Mouse (Mus musculus) MEL (cell line): Measurements from ENCODE around the gene Znrf1. TPM values are rescaled to one million over a fixed set of nuclear protein-coding genes. Genes with fewer than 3 reads are reported as not detected.

Experiments used
- DNase-seq: peaks from one replicate; pipeline ENCODE4 v3.0.0; 2011; ENCODE audit warnings: low read depth, low spot score
- H3K27ac ChIP-seq: 2 replicates; pipeline ENCODE4 v1.5.1; 2012; ENCODE audit warnings: low read depth, mild to moderate bottlenecking, control low read depth, low read length, moderate library complexity; ENCODE audit not compliant: control insufficient read depth
- H3K27me3 ChIP-seq, 2 experiments: fragments of 150-350 bp in 1 of 2; sonication (generic) in 1 of 2; 2 replicates each; pipeline ENCODE4 v1.6.1; 2012; ENCODE audit warnings: low read length in 2 of 2, mild to moderate bottlenecking in 2 of 2, improper control_type of control experiment in 1 of 2, moderate library complexity in 1 of 2; ENCODE audit not compliant: insufficient read depth in 2 of 2, control insufficient read depth in 1 of 2
- H3K36me3 ChIP-seq, 2 experiments: 2 replicates each; pipeline ENCODE4 v1.6.1; 2012 to 2014; ENCODE audit warnings: low read length in 2 of 2, improper control_type of control experiment in 1 of 2, inconsistent platforms in 1 of 2, mild to moderate bottlenecking in 1 of 2; ENCODE audit not compliant: insufficient read depth in 2 of 2, control insufficient read depth in 1 of 2
- H3K4me1 ChIP-seq, 2 experiments: fragments of 150-350 bp in 1 of 2; sonication (generic) in 1 of 2; 2 replicates each; pipeline ENCODE4 v1.6.1; 2012; ENCODE audit warnings: low read length in 2 of 2, improper control_type of control experiment in 1 of 2, mild to moderate bottlenecking in 1 of 2; ENCODE audit not compliant: insufficient read depth in 2 of 2, control insufficient read depth in 1 of 2
- H3K4me3 ChIP-seq, 2 experiments: fragments of 150-350 bp in 1 of 2; sonication (generic) in 1 of 2; 2 replicates each; pipeline ENCODE4 v1.5.1; 2012; ENCODE audit warnings: low read depth in 2 of 2, low read length in 2 of 2, mild to moderate bottlenecking in 2 of 2, moderate library complexity in 2 of 2, control low read depth in 1 of 2, improper control_type of control experiment in 1 of 2; ENCODE audit not compliant: control insufficient read depth in 1 of 2, insufficient read depth in 1 of 2
- H3K79me2 ChIP-seq: 2 replicates; pipeline ENCODE4 v1.6.1; 2012; ENCODE audit warnings: mild to moderate bottlenecking, low read length, moderate library complexity; ENCODE audit not compliant: control insufficient read depth, poor library complexity, insufficient read depth
- H3K9ac ChIP-seq: 2 replicates; pipeline ENCODE4 v1.6.1; 2012; ENCODE audit warnings: low read depth, mild to moderate bottlenecking, control low read depth, low read length, moderate library complexity; ENCODE audit not compliant: control insufficient read depth, poor library complexity, severe bottlenecking
- H3K9me3 ChIP-seq: fragments of 150-350 bp; sonication (generic); replicated peaks from 2 replicates; pipeline ENCODE4 v1.6.1; 2012; ENCODE audit warnings: mild to moderate bottlenecking, low read length, improper control_type of control experiment, moderate library complexity; ENCODE audit not compliant: insufficient read depth
- BHLHE40 ChIP-seq: IDR thresholded peaks from 2 replicates; pipeline ENCODE4 v1.6.1; 2012; ENCODE audit warnings: low read depth, mild to moderate bottlenecking, inconsistent platforms, low read length, improper control_type of control experiment, borderline replicate concordance
- CTCF ChIP-seq, 3 experiments: IDR thresholded peaks in 2 of 3; conservative IDR thresholded peaks in 1 of 3; 2 replicates each; pipeline ENCODE4 v1.5.1; 2011 to 2012; ENCODE audit warnings: low read length in 3 of 3, low read depth in 2 of 3, mild to moderate bottlenecking in 2 of 3, improper control_type of control experiment in 1 of 3, inconsistent platforms in 1 of 3, mixed read lengths in 1 of 3, moderate library complexity in 1 of 3; ENCODE audit not compliant: control insufficient read depth in 1 of 3, insufficient read depth in 1 of 3, poor library complexity in 1 of 3, severe bottlenecking in 1 of 3
- EP300 ChIP-seq, 2 experiments: IDR thresholded peaks; 2 replicates each; pipeline ENCODE4 v1.6.1; 2011; ENCODE audit warnings: improper control_type of control experiment in 2 of 2, low read length in 2 of 2, low read depth in 1 of 2, mild to moderate bottlenecking in 1 of 2
- ETS1 ChIP-seq: IDR thresholded peaks from 2 replicates; pipeline ENCODE4 v1.6.1; 2012; ENCODE audit warnings: low read depth, mild to moderate bottlenecking, inconsistent platforms, low read length, improper control_type of control experiment, moderate library complexity
- KAT2A ChIP-seq: conservative IDR thresholded peaks from 2 replicates; pipeline ENCODE4 v1.6.1; 2012; ENCODE audit warnings: low read depth, low read length, improper control_type of control experiment, inconsistent platforms
- MAZ ChIP-seq: IDR thresholded peaks from 2 replicates; pipeline ENCODE4 v1.6.1; 2012; ENCODE audit warnings: low read depth, mild to moderate bottlenecking, inconsistent platforms, low read length, improper control_type of control experiment
- MXI1 ChIP-seq: IDR thresholded peaks from 2 replicates; pipeline ENCODE4 v1.6.1; 2011; ENCODE audit warnings: mild to moderate bottlenecking, low read depth, low read length, improper control_type of control experiment
- POLR2A ChIP-seq, 2 experiments: IDR thresholded peaks; 2 replicates each; pipeline ENCODE4 v1.6.1; 2011 to 2012; ENCODE audit warnings: low read length in 2 of 2, mild to moderate bottlenecking in 2 of 2, control low read depth in 1 of 2, improper control_type of control experiment in 1 of 2, low read depth in 1 of 2, moderate library complexity in 1 of 2; ENCODE audit not compliant: control insufficient read depth in 1 of 2, insufficient read depth in 1 of 2, poor library complexity in 1 of 2
- POLR2AphosphoS2 ChIP-seq: IDR thresholded peaks from 2 replicates; pipeline ENCODE4 v1.6.1; 2011; ENCODE audit warnings: low read length, improper control_type of control experiment
- RAD21 ChIP-seq: IDR thresholded peaks from 2 replicates; pipeline ENCODE4 v1.6.1; 2011; ENCODE audit warnings: mild to moderate bottlenecking, low read depth, low read length, improper control_type of control experiment
- RCOR1 ChIP-seq: IDR thresholded peaks from 2 replicates; pipeline ENCODE4 v1.6.1; 2012; ENCODE audit warnings: low read depth, mild to moderate bottlenecking, inconsistent platforms, low read length, improper control_type of control experiment
- SMC3 ChIP-seq: IDR thresholded peaks from 2 replicates; pipeline ENCODE4 v1.6.1; 2011; ENCODE audit warnings: low read depth, low read length, improper control_type of control experiment
- TBP ChIP-seq: IDR thresholded peaks from 2 replicates; pipeline ENCODE4 v1.8.0; 2011; ENCODE audit warnings: low read depth, low read length, improper control_type of control experiment
- USF1 ChIP-seq: IDR thresholded peaks from 2 replicates; pipeline ENCODE4 v1.6.1; 2014; ENCODE audit warnings: low read depth, mild to moderate bottlenecking, inconsistent platforms, low read length, improper control_type of control experiment, moderate library complexity
- ZNF384 ChIP-seq: IDR thresholded peaks from 2 replicates; pipeline ENCODE4 v1.6.1; 2012; ENCODE audit warnings: low read depth, mild to moderate bottlenecking, inconsistent platforms, low read length, improper control_type of control experiment
- polyA plus RNA-seq, 2 experiments: library from polyadenylated mRNA; stranded (reverse) in 1 of 2; unstranded in 1 of 2; fragments of >175 nt in 1 of 2; fragments of >200 nt in 1 of 2; gene quantifications; 2 replicates each; pipeline versions ENCODE4 v1.2.1 to v1.2.4; 2012; ENCODE audit warnings: low replicate concordance in 2 of 2, low read depth in 1 of 2; ENCODE audit not compliant: insufficient read length in 2 of 2, insufficient read depth in 1 of 2, missing spikeins in 1 of 2
- total RNA-seq: library from RNA; depleted of rRNA; stranded (reverse); fragments of 300-350 nt; gene quantifications from 2 replicates; pipeline ENCODE4 v1.2.3, GENCODE M21; 2012

Gene Znrf1
- total and polyA plus RNA-seq, 3 experiments = 18.4 to 36.0 TPM; not detected in 1

DNA sequence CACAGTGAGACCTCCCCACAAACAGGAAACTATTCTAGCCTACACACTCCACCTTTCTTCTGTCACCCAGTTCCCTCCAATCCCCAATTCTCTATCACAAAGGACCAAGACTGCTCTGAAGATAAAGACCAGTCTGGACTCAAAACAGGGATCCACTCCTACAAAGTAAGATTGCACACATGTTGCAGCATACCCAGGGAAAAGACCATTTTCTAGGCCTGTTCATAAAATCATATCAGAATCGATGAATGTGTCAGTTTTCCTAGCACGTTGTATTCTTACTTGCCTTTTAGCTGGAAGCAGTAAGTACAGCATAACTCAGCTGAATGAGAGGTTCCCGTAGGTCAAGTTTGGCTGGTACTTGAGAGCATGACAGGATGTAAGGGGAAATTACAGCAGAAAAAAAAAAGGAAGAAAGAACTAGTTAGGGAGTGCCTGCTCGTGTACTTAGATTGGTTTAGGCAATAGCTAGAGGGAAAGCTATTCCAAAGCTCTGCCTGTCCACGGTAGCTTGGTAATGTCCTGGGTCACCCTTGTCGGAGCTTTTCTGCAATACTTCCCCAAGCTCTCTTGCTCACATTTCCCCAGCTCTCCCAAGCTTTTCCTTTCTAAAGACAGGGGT lies 9.4 kb upstream of the Znrf1 start:
- peak overlapping the region; percentile 13 to 23; a peak in 3 of 4 replicates for H3K4me3 ChIP-seq
- no peaks in the 10 kb centered on the region for H3K27me3 ChIP-seq
- H3K36me3 ChIP-seq = peaks cover 0 to 14% of the 10 kb centered on the region in 2 experiments; a peak in 2 of 4 replicates
- H3K79me2 ChIP-seq = peaks cover under 1% of the 10 kb centered on the region
- DNase-seq = peak; percentile 57
- H3K9me3 ChIP-seq = no peaks in the 10 kb centered on the region
- peak; percentile 28; the same call in 1 of the 2 replicates for TF ChIP-seq ETS1
- TF ChIP-seq BHLHE40 = no peak
- no peak for TF ChIP-seq MAZ
- peak; percentile 24; the same call in 1 of the 2 replicates for TF ChIP-seq KAT2A
- TF ChIP-seq ZNF384 = peak; percentile 77
- peak overlapping the region; percentile 56 for H3K9ac ChIP-seq
- H3K4me1 ChIP-seq = peaks cover 3 to 13% of the 10 kb centered on the region in 2 experiments; a peak in 3 of 4 replicates
- peak overlapping the region; percentile 84 for H3K27ac ChIP-seq

DNA sequence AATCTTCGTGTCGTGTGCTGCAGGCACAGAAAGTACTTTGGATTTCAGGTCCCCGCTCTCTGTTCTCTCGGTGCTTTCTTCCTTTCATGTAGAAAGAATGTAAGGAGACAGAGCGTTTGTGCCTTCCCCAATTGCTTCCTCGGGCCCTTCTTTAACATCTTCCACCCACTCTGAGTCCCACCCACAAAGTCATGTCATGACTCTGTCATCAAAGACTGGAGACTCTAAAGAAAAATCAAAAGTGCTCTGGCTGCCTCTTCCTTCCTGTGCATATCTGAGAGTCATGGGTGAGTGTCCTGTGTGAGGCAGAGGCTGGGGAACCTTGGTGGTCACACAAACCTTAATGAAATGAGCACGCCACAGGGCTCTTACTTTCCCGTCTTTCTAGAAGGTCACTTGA lies 8.7 kb upstream of the Znrf1 start:
- peaks cover 0 to 14% of the 10 kb centered on the region in 2 experiments; a peak in 2 of 4 replicates for H3K36me3 ChIP-seq
- no peaks in the 10 kb centered on the region for H3K79me2 ChIP-seq
- no peaks in the 10 kb centered on the region for H3K27me3 ChIP-seq
- H3K9ac ChIP-seq = peak overlapping the region; percentile 56
- DNase-seq = peak; percentile 40
- H3K4me3 ChIP-seq = peak overlapping the region; percentile 13 to 23; a peak in 3 of 4 replicates
- H3K27ac ChIP-seq = peak overlapping the region; percentile 84
- H3K9me3 ChIP-seq = no peaks in the 10 kb centered on the region
- TF ChIP-seq MXI1 (no peak), RCOR1 (no peak), ETS1 (no peak), SMC3 (no peak), POLR2AphosphoS2 (no peak), ZNF384 (no peak), EP300 (IDR thresholded peaks at IDR 0.05; ENCODE audit: low read depth in 1 of 2, low read length in 2 of 2) (no peak), TBP (no peak), BHLHE40 (no peak), USF1 (no peak), POLR2A (IDR thresholded peaks at IDR 0.05; ENCODE audit: control insufficient read depth in 1 of 2, insufficient read depth in 1 of 2, low read depth in 1 of 2, low read length in 2 of 2, poor library complexity in 1 of 2) (no peak)
- H3K4me1 ChIP-seq = peaks cover 3 to 13% of the 10 kb centered on the region in 2 experiments; a peak in 3 of 4 replicates

DNA sequence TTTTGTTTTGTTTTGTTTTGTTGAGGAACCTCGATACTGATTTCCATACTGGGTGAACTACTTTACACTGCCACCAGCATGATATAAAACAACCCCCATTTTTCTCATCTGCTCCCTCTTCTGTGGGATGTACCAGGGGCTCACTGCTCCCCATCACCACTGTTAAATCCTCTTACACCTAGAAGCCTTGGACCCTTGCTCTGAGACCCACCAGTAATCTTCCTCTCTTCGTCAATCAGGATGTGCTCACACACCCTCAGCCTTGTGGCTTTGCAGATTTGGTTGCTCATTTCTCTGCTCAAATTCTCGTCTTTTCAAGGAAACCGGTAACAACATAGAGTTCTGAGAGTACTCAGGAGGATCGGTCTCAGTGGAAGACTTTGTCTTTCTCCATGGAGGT lies 7.8 kb upstream of the Znrf1 start:
- H3K4me3 ChIP-seq = no peak overlapping the region
- no peak overlapping the region for H3K9ac ChIP-seq
- H3K27ac ChIP-seq = no peak overlapping the region
- H3K27me3 ChIP-seq = no peaks in the 10 kb centered on the region
- TF ChIP-seq CTCF (IDR thresholded peaks at IDR 0.05 in 2 of 3, conservative IDR thresholded peaks at IDR 0.05 in 1 of 3; ENCODE audit: control insufficient read depth in 1 of 3, insufficient read depth in 1 of 3, low read depth in 2 of 3, low read length in 3 of 3, poor library complexity in 1 of 3, severe bottlenecking in 1 of 3) (no peak), RAD21 (no peak)
- no peaks in the 10 kb centered on the region for H3K9me3 ChIP-seq
- DNase-seq = no peak
- no peaks in the 10 kb centered on the region for H3K79me2 ChIP-seq
- H3K36me3 ChIP-seq = peaks cover 0 to 13% of the 10 kb centered on the region in 2 experiments; a peak in 2 of 4 replicates
- peaks cover 3 to 13% of the 10 kb centered on the region in 2 experiments; a peak in 3 of 4 replicates for H3K4me1 ChIP-seq
